Mouse (Mus musculus): Measurements from ENCODE around the gene Pdik1l.

GRCm38 (mm10) chr4:134254835-134255234, 32.9 kb downstream of the Pdik1l start:
- TF ChIP-seq POLR2A (IDR thresholded peaks at IDR 0.05; ENCODE audit: insufficient read length, low read depth) (no peak), POLR2AphosphoS2 (IDR thresholded peaks at IDR 0.05; ENCODE audit: insufficient read length, low read depth) (no peak), CEBPB (IDR thresholded peaks at IDR 0.05; ENCODE audit: insufficient read depth, poor library complexity, severe bottlenecking) (no peak), SRF (IDR thresholded peaks at IDR 0.05; ENCODE audit: control insufficient read depth, insufficient read length, low read depth) (no peak), E2F4 (IDR thresholded peaks at IDR 0.05; ENCODE audit: insufficient read depth) (no peak), MYOG (IDR thresholded peaks at IDR 0.05; ENCODE audit: control insufficient read depth in 1 of 3, insufficient read depth in 1 of 3, insufficient read length in 2 of 3, low read depth in 2 of 3) (no peak), MAX (IDR thresholded peaks at IDR 0.05; ENCODE audit: low read depth) (no peak), MYOD1 (IDR thresholded peaks at IDR 0.05; ENCODE audit: control insufficient read depth in 1 of 3, insufficient read length in 2 of 3, low read depth in 2 of 3) (no peak), USF1 (IDR thresholded peaks at IDR 0.05; ENCODE audit: low read depth) (no peak)
